Mouse (Mus musculus) cerebellum, adult 11-12 months (tissue): ENCODE measurements around the gene Phactr1.
A peak's percentile ranks its signal among the peaks of the same experiment; 100 is the strongest.

ENCODE experiments used
- DNase-seq: peaks from one replicate; pipeline ENCODE4 v3.0.0; 2022

The Phactr1 gene

GRCm38 (mm10) chr13:43053201-43053600 is 372.8 kb downstream of the Phactr1 start:
- DNase-seq = no peak

DNA sequence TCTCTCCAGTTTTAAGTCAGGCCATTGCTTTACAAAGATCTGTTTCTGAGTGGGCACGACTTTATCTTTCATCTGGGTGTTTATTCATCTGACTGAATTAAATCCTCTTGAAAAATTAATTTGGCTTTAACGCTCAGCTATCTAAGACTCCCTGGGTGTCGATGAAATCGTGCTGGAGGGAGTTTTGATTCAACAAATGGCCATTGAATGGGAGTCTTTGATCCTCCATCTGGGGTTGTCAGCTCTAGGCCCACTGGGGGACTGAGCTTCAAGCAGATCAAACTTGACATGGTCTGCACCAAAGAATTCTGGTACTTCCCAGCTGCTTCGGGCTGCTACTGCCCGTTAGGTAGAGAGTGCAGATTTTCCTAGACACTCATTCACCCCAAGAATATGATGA is 374.7 kb downstream of the Phactr1 start:
- no peak for DNase-seq

DNA sequence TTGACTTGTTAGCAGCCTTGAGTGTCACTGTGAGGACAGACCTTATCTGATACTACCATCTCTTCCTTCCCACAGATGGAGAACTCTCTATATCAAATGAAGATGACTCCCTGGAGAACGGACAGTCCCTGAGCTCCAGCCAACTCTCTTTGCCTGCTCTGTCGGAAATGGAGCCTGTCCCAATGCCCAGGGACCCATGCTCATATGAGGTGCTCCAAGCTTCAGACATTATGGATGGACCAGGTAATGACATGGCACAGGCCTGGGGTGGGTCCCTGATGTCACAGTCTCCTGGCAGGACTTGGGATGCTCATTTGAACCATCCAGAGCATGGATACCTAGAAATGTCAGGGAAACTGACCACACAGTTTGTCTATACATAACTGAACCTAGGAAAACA is 376.7 kb downstream of the Phactr1 start:
- DNase-seq = no peak

DNA sequence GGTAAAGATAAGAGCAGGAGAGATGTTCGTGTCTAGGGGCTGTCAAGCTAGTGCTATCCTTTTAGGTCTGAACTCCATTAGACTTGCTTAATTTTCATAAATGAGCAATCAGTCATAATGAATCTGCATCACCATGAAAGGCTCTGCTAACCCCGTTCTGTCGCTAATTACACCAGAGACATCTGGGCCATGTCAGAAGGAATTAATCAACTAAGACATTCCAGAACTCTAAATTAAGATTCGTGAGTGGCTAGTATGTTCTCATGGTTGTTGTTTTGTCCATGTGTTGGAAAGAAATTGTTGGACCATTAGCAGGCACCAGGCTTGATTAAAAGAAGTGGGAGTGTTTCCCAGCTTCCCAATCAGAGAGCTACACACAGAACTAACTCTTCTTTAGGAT is 382.9 kb downstream of the Phactr1 start:
- no peak for DNase-seq

DNA sequence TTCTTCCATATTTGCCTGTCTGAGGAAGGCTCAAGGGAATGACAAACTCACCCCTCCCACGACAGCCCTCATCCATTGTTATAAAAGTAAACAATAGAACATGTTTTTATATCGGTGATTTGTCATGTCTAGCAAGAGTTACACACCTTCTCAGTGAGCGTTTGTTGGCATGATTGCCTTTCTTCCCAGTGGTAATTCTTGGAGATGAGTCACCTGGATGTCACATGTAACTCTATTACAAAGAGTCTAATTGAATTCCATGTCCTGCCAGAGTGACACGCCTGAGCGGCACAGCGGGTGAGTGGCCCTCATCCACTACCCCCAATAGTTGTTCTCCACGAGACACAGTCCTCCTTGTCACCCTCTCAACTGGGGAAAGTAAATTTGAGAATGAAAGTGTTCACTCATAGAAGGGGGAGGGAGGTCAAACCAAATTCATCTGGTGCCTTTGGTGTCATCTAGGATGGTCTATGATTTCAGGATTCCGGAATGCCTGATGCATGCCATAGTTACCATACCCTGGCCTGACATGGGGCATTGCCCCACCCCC is 388.4 kb downstream of the Phactr1 start:
- DNase-seq = no peak

DNA sequence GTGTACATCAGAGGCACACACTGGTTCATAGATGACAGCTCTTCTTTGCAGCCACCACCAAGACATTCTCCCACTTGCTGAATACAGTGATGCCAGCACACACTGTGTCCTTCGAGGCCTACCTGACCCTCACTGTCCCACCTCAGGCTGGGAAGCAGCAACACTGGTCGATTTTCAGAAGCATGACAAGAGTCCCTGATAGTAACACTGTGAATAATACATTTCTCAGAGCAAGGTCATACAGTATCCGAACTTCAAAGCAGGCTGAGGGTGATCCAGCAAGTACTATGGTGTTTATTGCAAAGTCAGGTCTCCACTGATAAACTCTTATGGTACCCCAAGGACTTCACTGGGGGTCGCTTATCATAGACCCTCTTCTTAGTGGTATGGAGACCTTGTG is 390.1 kb downstream of the Phactr1 start:
- no peak for DNase-seq

GRCm38 (mm10) chr13:43070971-43071370 is 390.5 kb downstream of the Phactr1 start:
- no peak for DNase-seq

- peak; percentile 19 for DNase-seq
Measured at GRCm38 (mm10) chr13:43075456-43075855, 395.0 kb downstream of the Phactr1 start.

- DNase-seq = no peak
Measured at GRCm38 (mm10) chr13:43077485-43077884, 397.1 kb downstream of the Phactr1 start.

DNA sequence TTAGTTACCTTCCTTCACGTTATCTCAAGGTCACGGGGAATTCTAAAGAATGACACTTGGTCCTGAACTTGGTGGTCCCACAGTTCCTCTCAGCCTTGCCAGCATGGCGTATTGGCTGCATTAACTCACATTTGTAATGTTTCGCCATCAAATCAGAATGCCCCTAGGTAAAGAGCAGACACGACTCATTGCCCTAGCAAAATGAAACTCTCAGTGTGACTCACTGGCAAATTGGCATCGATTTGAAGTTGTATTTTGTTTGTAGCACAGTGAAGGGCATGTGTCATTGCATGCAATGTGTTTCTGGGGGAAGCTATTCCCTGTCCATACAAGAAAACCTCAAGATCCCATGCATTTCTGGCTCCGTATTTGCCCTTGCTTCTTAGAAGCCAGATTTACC is 404.8 kb downstream of the Phactr1 start:
- no peak for DNase-seq

GRCm38 (mm10) chr13:43094365-43094764 is 413.9 kb downstream of the Phactr1 start:
- no peak for DNase-seq

DNA sequence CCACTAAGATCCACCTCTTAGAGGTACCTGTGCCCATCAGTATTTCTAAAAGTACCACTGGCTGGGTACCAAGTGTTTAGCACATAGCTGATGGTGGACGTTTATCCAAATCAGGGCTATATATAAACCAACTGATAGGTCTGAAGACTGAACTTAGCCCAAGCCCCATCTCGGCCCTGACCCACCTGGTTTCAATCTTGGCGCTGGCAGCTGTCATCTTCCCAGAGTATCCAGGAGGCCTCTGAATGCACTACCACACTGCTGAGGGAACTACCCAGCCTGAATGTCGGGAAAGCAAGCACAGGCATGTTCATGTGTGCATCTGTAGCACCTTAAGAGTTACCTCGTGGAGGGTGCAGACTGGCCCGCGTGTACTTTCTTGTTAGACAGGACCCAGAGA is 422.5 kb downstream of the Phactr1 start:
- no peak for DNase-seq

DNA sequence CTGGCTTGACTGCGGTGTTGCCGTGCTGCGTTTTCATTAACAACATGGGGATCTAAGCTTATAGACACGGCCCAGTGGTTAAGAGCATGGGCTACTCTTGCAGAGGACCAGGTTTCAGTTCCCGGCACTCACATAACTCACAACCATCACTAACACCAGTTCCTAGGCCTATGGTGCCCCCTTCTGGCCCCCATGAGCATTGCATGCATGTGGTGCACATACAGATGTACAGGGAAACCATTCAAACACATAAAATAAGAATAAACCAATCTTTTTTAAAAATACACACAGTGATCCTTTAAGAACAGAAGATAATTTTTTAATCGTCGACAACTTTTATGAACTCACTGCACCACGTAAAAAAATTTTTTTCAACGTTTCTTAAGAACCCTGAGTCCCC is 424.1 kb downstream of the Phactr1 start:
- no peak for DNase-seq

DNA sequence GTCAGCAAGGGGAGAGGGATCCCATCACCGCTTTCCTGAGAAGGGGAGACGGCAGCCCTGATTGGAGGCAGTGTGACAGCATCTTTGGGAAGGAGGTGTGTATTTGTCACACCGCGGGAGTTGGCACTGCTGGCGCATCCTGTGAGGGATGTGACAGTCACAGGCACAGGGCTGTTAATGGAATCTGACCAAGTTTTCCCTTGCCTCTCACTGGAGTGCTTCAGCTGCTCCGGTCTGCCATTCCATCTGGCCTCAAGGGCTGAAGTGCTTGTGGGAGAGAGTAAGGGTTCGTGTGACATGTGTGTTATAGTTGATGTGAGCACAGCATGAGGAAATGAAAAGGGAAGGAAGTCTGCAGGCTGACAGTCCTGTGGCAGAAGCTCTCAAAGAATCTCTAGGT is 431.9 kb downstream of the Phactr1 start:
- DNase-seq = peak; percentile 94

DNA sequence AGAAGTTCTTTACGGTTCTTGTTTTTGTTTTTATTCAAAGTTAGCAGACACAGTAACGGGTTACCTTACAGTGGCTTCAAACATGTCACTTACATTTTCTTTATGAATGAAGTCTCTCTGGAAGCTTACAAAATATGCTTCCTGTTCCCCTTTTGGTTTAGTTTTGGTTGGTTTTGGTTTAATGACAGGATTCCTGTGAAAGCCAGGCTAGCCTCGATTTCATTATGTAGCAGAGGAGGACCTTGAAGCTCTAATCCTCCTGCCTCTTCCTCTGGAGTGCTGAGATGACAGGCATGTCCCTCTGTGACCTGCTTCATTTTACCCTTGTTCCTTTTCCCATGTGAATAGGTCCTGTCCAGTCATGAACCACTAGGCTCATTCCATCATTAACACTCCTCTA is 432.3 kb downstream of the Phactr1 start:
- no peak for DNase-seq

DNA sequence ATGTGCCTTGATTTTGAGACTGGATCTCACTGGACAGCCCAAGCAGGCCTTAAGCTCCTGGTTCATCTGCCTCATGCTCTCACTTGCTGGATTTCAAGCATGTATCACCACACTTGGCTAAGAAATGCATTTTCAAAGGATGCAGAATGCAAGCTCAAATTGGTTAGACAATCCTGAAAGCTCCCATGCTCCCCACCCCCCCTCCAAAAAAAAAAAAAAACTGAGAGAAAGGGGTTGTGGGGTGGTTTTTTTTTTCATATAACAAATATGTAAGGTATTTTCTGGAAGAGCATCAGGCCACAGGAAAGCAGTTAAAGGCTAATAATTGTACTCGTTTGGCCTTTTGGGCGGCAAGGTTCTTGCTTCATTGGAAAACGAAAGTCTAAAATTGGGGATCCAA is 432.7 kb downstream of the Phactr1 start:
- no peak for DNase-seq

DNA sequence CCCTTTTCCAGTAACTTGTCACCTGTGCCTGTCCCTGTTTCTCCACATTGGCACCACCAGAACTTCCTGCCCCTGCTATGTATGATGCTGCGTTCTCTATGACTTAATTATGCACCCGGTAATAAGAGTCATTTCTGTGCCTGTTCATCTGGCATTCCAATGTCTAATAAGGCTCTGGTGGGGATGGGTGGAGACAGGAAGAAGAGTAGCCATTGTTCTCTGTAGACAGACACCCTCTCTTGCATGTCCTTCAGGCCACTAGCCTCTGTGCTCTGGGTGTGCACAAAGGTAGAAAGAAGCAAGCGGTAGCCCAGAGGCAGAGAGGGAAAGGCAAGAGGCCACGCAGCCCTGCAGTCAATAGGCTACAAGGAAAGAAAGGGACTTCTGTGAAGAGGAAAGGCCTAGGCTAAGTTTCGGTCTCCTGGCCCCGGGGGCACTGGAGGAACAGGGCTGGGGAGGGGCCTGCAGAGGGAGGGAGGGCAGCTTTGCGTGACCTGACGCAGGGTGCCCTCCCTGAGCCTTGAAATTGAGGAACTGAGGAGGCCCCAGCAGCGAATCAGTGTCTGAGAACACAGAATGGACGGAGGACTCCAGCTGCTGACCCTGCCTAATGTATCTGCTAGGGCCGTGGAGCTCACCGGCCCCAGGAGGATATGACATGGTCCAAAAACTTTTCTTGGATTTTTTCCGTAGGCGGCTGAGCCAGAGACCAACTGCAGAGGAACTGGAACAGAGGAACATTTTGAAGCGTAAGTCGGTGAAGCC is 442.1 kb downstream of the Phactr1 start:
- no peak for DNase-seq

- no peak for DNase-seq
Measured at GRCm38 (mm10) chr13:43123895-43124682, 443.7 kb downstream of the Phactr1 start.

- DNase-seq = no peak
Measured at GRCm38 (mm10) chr13:43124683-43125074, 444.3 kb downstream of the Phactr1 start.

- no peak for DNase-seq
Measured at GRCm38 (mm10) chr13:43130161-43130560, 449.7 kb downstream of the Phactr1 start.

- no peak for DNase-seq
Measured at GRCm38 (mm10) chr13:43131741-43132191, 451.3 kb downstream of the Phactr1 start.

- DNase-seq = no peak
Measured at GRCm38 (mm10) chr13:43132859-43133258, 452.4 kb downstream of the Phactr1 start.

DNA sequence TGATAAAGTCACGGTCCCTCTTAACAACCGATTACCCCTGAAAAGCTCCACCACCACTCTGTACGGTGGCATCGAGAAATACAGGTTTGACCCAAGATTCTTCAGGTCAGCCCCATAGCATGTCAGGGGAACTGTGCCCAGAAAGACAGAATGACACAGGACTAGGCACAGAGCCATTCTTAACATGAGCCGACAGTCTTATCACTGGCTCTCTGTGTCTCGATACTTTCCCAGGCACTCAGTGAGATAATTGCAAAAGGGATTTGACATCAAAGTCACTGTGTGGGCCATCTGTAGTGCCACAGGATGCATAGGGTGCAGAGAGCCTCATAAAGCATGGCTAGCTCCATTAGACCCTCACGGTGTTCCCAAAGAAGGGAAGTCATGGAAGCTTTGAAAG is 453.0 kb downstream of the Phactr1 start:
- DNase-seq = no peak

DNA sequence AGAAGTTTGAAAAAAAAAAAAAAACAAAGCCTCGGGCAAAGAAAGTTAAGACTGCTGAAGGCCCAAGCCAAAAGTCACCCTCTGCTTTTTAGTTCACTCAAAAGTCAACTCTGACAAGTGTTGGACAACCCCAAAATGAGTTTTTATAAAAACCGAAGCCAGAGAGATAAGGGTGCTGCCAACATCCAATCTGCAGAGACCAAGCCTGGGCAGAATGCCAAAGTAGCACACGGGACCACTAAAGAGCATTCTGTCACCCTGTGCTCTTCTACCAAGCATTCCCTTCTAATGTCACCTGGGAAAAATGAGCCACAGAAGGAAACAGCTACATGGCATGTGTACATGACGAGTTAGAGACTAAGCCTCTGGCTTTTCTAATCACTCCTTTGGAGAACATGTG is 454.0 kb downstream of the Phactr1 start:
- no peak for DNase-seq
